Mouse (Mus musculus) kidney, adult 2 months (tissue): Measurements from ENCODE around the gene Ccl7. TPM values are rescaled to one million over a fixed set of nuclear protein-coding genes. Genes with fewer than 3 reads are reported as not detected.
A peak's percentile ranks its signal among the peaks of the same experiment; 100 is the strongest.

Experiments
- DNase-seq: peaks from one replicate; pipeline ENCODE4 v3.0.0; 2021
- H3K27ac ChIP-seq: fragments of 200-500 bp; 2 replicates; pipeline ENCODE4 v1.5.1; 2012; ENCODE audit warnings: low read depth, low read length, control low read depth, inconsistent platforms; ENCODE audit not compliant: insufficient read depth
- H3K27me3 ChIP-seq: fragments of 200-500 bp; replicated peaks from 2 replicates; pipeline ENCODE4 v1.6.1; 2012; ENCODE audit warnings: mild to moderate bottlenecking, moderate library complexity, low read length, inconsistent platforms; ENCODE audit not compliant: control insufficient read depth, insufficient read depth
- H3K36me3 ChIP-seq: fragments of 200-500 bp; 2 replicates; pipeline ENCODE4 v1.6.1; 2012; ENCODE audit warnings: mild to moderate bottlenecking, moderate library complexity, low read length, inconsistent platforms; ENCODE audit not compliant: control insufficient read depth, insufficient read depth
- H3K4me1 ChIP-seq: fragments of 200-500 bp; 2 replicates; pipeline ENCODE4 v1.6.1; 2011; ENCODE audit warnings: low read length; ENCODE audit not compliant: control insufficient read depth, insufficient read depth
- H3K4me3 ChIP-seq: fragments of 200-500 bp; 2 replicates; pipeline ENCODE4 v1.5.1; 2011; ENCODE audit warnings: mild to moderate bottlenecking, low read depth, low read length, control low read depth; ENCODE audit not compliant: insufficient read depth
- CTCF ChIP-seq: fragments of 200-500 bp; conservative IDR thresholded peaks from 2 replicates; pipeline ENCODE4 v1.5.1; 2011; ENCODE audit warnings: low read depth, mild to moderate bottlenecking, control low read depth, low read length, moderate library complexity, mixed read lengths; ENCODE audit not compliant: insufficient read depth, insufficient read length
- POLR2A ChIP-seq: fragments of 200-500 bp; IDR thresholded peaks from one replicate; pipeline ENCODE4 v1.6.1; 2011; ENCODE audit warnings: low read depth, low read length, control low read depth
- WGBS: fragments of 180-500 bp; shearing (Covaris S2); methylation state at CpG from one replicate; pipeline ENCODE4 v1.1.7; 2018; 5-methylcytosine and 5-hydroxymethylcytosine counted together
- polyA plus RNA-seq: library from polyadenylated mRNA; depleted of rRNA; stranded (reverse); fragments of >200 nt; gene quantifications from 2 replicates; pipeline ENCODE4 v1.2.3, GENCODE M21; 2012

Gene Ccl7
- polyA plus RNA-seq, 1 experiment, result 0.27 TPM

- WGBS, result 31% methylated on average over 5 of the region's 5 CpGs
- TF ChIP-seq CTCF, result no peak
- TF ChIP-seq POLR2A, result no peak
- no peak within 1 kb of the TSS for H3K27ac ChIP-seq
- peak; percentile 71 for DNase-seq
- no peaks in the 10 kb centered on the region for H3K36me3 ChIP-seq
- H3K27me3 ChIP-seq, result no peaks in the 10 kb centered on the region
- no peaks in the 10 kb centered on the region for H3K4me1 ChIP-seq
- H3K4me3 ChIP-seq, result no peak within 1 kb of the TSS
Measured at GRCm38 (mm10) chr11:82035356-82035755, 10.2 kb upstream of the Ccl7 start, which contains the start of gene Ccl2. TSS of gene Ccl2 (plus strand) at chr11:82035571.

GRCm38 (mm10) chr11:82035857-82036256, 9.7 kb upstream of the Ccl7 start:
- no peak for DNase-seq
- TF ChIP-seq POLR2A, result no peak
- TF ChIP-seq CTCF, result no peak
- no peaks in the 10 kb centered on the region for H3K27me3 ChIP-seq
- WGBS, result 84% methylated on average over 2 of the region's 2 CpGs
- H3K4me3 ChIP-seq, result no peak overlapping the region
- H3K4me1 ChIP-seq, result no peaks in the 10 kb centered on the region
- no peak overlapping the region for H3K27ac ChIP-seq
- no peaks in the 10 kb centered on the region for H3K36me3 ChIP-seq

GRCm38 (mm10) chr11:82038535-82038934, 7.0 kb upstream of the Ccl7 start, which contains the start of gene Gm17268:
TSS of gene Gm17268 (minus strand) at chr11:82038562.
- TF ChIP-seq CTCF, result no peak
- no peak for TF ChIP-seq POLR2A
- 20% methylated on average over 2 of the region's 2 CpGs for WGBS
- H3K4me1 ChIP-seq, result no peaks in the 10 kb centered on the region
- H3K4me3 ChIP-seq, result no peak within 1 kb of the TSS
- no peak within 1 kb of the TSS for H3K27ac ChIP-seq
- H3K27me3 ChIP-seq, result no peaks in the 10 kb centered on the region
- H3K36me3 ChIP-seq, result no peaks in the 10 kb centered on the region
- DNase-seq, result no peak

GRCm38 (mm10) chr11:82039132-82039660, 6.3 kb upstream of the Ccl7 start:
- no peak for DNase-seq

GRCm38 (mm10) chr11:82041671-82042080, 3.8 kb upstream of the Ccl7 start:
- WGBS, result 85% methylated on average over 4 of the region's 4 CpGs
- TF ChIP-seq POLR2A, result no peak
- TF ChIP-seq CTCF, result no peak
- Histone ChIP-seq H3K27me3 (no peaks in the 10 kb centered on the region), H3K36me3 (no peaks in the 10 kb centered on the region), H3K27ac (no peak overlapping the region), H3K4me1 (no peaks in the 10 kb centered on the region), H3K4me3 (no peak overlapping the region)
- DNase-seq, result no peak

More at GRCm38 (mm10) chr11:82039132-82039660, 6.3 kb upstream of the Ccl7 start:
- Histone ChIP-seq H3K27ac (no peak overlapping the region), H3K36me3 (no peaks in the 10 kb centered on the region), H3K27me3 (no peaks in the 10 kb centered on the region), H3K4me1 (no peaks in the 10 kb centered on the region), H3K4me3 (no peak overlapping the region)
- no peak for TF ChIP-seq POLR2A
- no peak for TF ChIP-seq CTCF
- WGBS, result 40% methylated on average over 3 of the region's 3 CpGs

GRCm38 (mm10) chr11:82047746-82048415, 2.4 kb downstream of the Ccl7 start:
- WGBS, result 35% methylated on average over 6 of the region's 6 CpGs
- no peaks in the 10 kb centered on the region for H3K4me1 ChIP-seq
- H3K27ac ChIP-seq, result no peak overlapping the region
- no peak overlapping the region for H3K4me3 ChIP-seq
- no peaks in the 10 kb centered on the region for H3K36me3 ChIP-seq
- no peaks in the 10 kb centered on the region; the same call in 1 of the 2 replicates for H3K27me3 ChIP-seq
- TF ChIP-seq POLR2A, result no peak
- peak; percentile 50 for TF ChIP-seq CTCF
- DNase-seq, result peak; percentile 40

GRCm38 (mm10) chr11:82053849-82054248, 8.3 kb downstream of the Ccl7 start:
- no peak for TF ChIP-seq CTCF
- no peak for TF ChIP-seq POLR2A
- DNase-seq, result no peak

More at GRCm38 (mm10) chr11:82053849-82054248, 8.3 kb downstream of the Ccl7 start:
- Histone ChIP-seq H3K4me3 (no peak overlapping the region), H3K27me3 (no peaks in the 10 kb centered on the region), H3K27ac (no peak overlapping the region), H3K4me1 (no peaks in the 10 kb centered on the region), H3K36me3 (no peaks in the 10 kb centered on the region)
- 71% methylated on average over 7 of the region's 7 CpGs for WGBS
